Mouse (Mus musculus): ENCODE measurements at regions not wholly inside any gene's neighbourhood (a gene's known extent, or its start where the extent isn't known, plus 50 kb on each side); places are given as distances from the start of the nearest gene placed in this dataset.
A peak's percentile ranks its signal among the peaks of the same experiment; 100 is the strongest.
"Not testable (repeated sequence)": the region's sequence is repeated elsewhere in the genome, so short reads cannot be mapped to it uniquely, and the experiment has no call there.

GRCm38 (mm10) chr1:194426293-194426692 lies 191.7 kb upstream of the Plxna2 start:
- H3K4me2 ChIP-seq: no peak overlapping the region
- H3K27me3 ChIP-seq: no peaks in the 10 kb centered on the region
- 89% methylated on average over 6 of the region's 6 CpGs for WGBS
- no peaks in the 10 kb centered on the region for H3K36me3 ChIP-seq (replicated peaks)
- no peak overlapping the region for H3K27ac ChIP-seq
- H3K4me3 ChIP-seq (replicated peaks): no peak overlapping the region
- no peaks in the 10 kb centered on the region for H3K9me3 ChIP-seq
- no peaks in the 10 kb centered on the region for H3K4me1 ChIP-seq
- H3K9ac ChIP-seq: no peak overlapping the region
- no peak for ATAC-seq (ENCODE audit: low FRiP score)

DNA sequence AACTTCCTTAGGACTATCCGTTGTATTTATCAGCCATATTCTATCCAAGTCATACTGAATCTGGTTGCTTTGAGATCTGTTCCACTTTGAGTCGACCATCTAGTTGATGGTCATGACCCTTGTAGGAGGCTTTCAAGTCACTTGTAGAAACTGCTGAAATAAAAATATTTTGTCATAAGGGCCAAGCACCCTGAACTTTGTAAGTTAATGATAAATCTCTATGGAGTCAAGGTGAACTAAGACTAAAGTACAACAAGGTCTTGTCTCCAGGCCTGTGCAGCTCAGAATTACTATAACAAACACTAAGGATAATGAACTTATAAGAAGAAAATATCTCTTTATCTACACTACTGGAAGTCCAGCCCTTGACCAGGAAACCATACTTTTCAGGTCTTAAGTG lies 193.8 kb upstream of the Plxna2 start:
- 92% methylated on average over 2 of the region's 2 CpGs for WGBS
- no peak overlapping the region for H3K9ac ChIP-seq
- H3K27ac ChIP-seq: no peak overlapping the region
- no peak overlapping the region for H3K4me3 ChIP-seq (replicated peaks)
- no peaks in the 10 kb centered on the region for H3K4me1 ChIP-seq
- no peaks in the 10 kb centered on the region for H3K9me3 ChIP-seq
- no peak for ATAC-seq (ENCODE audit: low FRiP score)
- H3K27me3 ChIP-seq: no peaks in the 10 kb centered on the region
- H3K36me3 ChIP-seq (replicated peaks): no peaks in the 10 kb centered on the region
- H3K4me2 ChIP-seq: no peak overlapping the region

- 79% methylated on average over 5 of the region's 5 CpGs for WGBS
- no peaks in the 10 kb centered on the region for H3K9me3 ChIP-seq
- no peaks in the 10 kb centered on the region for H3K36me3 ChIP-seq (replicated peaks)
- H3K4me1 ChIP-seq: no peaks in the 10 kb centered on the region
- no peak overlapping the region for H3K4me3 ChIP-seq (replicated peaks)
- no peak overlapping the region for H3K9ac ChIP-seq
- ATAC-seq (ENCODE audit: low FRiP score): no peak
- H3K4me2 ChIP-seq: no peak overlapping the region
- H3K27ac ChIP-seq: no peak overlapping the region
- H3K27me3 ChIP-seq: no peaks in the 10 kb centered on the region
These were observed 205.8 kb upstream of the Plxna2 start for GRCm38 (mm10) chr1:194412193-194412592.

- H3K4me1 ChIP-seq: no peaks in the 10 kb centered on the region
- no peak overlapping the region for H3K4me3 ChIP-seq (replicated peaks)
- no peaks in the 10 kb centered on the region for H3K36me3 ChIP-seq (replicated peaks)
- H3K27ac ChIP-seq: no peak overlapping the region
- H3K4me2 ChIP-seq: no peak overlapping the region
- no peaks in the 10 kb centered on the region for H3K9me3 ChIP-seq
- no peaks in the 10 kb centered on the region for H3K27me3 ChIP-seq
- H3K9ac ChIP-seq: no peak overlapping the region
- WGBS: 87% methylated on average over 2 of the region's 2 CpGs
- ATAC-seq (ENCODE audit: low FRiP score): no peak
These were observed 206.2 kb upstream of the Plxna2 start for GRCm38 (mm10) chr1:194411788-194412187.

- Histone ChIP-seq H3K4me2 (no peak overlapping the region), H3K9ac (no peak overlapping the region), H3K36me3 (replicated peaks) (no peaks in the 10 kb centered on the region), H3K27me3 (no peaks in the 10 kb centered on the region), H3K4me1 (no peaks in the 10 kb centered on the region), H3K27ac (no peak overlapping the region), H3K9me3 (no peaks in the 10 kb centered on the region), H3K4me3 (replicated peaks) (no peak overlapping the region)
- ATAC-seq (ENCODE audit: low FRiP score): no peak
These were observed 218.7 kb upstream of the Plxna2 start for GRCm38 (mm10) chr1:194399281-194399680.

- peaks cover 3% of the 10 kb centered on the region; the same call in 1 of the 2 replicates for H3K4me1 ChIP-seq
- H3K4me2 ChIP-seq: no peak overlapping the region
- H3K36me3 ChIP-seq (replicated peaks): no peaks in the 10 kb centered on the region
- H3K27ac ChIP-seq: no peak overlapping the region
- no peak for ATAC-seq (ENCODE audit: low FRiP score)
- no peak overlapping the region for H3K4me3 ChIP-seq (replicated peaks)
- 87% methylated on average over 4 of the region's 4 CpGs for WGBS
- no peaks in the 10 kb centered on the region for H3K9me3 ChIP-seq
- no peaks in the 10 kb centered on the region for H3K27me3 ChIP-seq
- H3K9ac ChIP-seq: no peak overlapping the region
These were observed 221.1 kb upstream of the Plxna2 start for GRCm38 (mm10) chr1:194396754-194397460.

- no peaks in the 10 kb centered on the region for H3K36me3 ChIP-seq (replicated peaks)
- no peaks in the 10 kb centered on the region for H3K9me3 ChIP-seq
- ATAC-seq (ENCODE audit: low FRiP score): no peak
- peaks cover 3% of the 10 kb centered on the region; the same call in 1 of the 2 replicates for H3K4me1 ChIP-seq
- 51% methylated on average over 3 of the region's 3 CpGs for WGBS
- no peak overlapping the region for H3K4me3 ChIP-seq (replicated peaks)
- H3K9ac ChIP-seq: no peak overlapping the region
- no peak overlapping the region for H3K27ac ChIP-seq
- H3K4me2 ChIP-seq: no peak overlapping the region
- no peaks in the 10 kb centered on the region for H3K27me3 ChIP-seq
These were observed 224.3 kb upstream of the Plxna2 start for GRCm38 (mm10) chr1:194393720-194394119.

DNA sequence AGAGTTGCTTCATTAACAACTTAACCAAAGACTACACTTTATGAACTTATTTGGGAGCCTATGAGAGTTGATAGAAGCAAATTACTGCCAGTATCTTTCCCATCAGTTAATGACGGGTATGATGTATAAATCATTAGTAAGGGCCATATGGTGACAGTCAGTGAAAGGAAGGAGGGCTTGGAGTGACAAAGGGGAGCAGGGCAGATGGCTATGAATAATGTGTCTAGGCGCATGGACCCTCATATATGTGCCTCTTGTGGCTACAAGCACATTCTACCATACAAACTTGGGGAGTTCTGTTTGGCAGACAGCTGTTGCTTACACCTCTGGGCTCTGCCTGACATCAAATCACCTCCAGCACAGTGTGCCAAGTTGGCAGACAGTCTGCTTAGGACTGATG lies 227.8 kb upstream of the Plxna2 start:
- no peaks in the 10 kb centered on the region for H3K9me3 ChIP-seq
- no peak overlapping the region for H3K4me2 ChIP-seq
- peaks cover 3% of the 10 kb centered on the region; the same call in 1 of the 2 replicates for H3K4me1 ChIP-seq
- H3K27me3 ChIP-seq: no peaks in the 10 kb centered on the region
- WGBS: 61% methylated on average over 2 of the region's 2 CpGs
- H3K27ac ChIP-seq: no peak overlapping the region
- H3K9ac ChIP-seq: no peak overlapping the region
- no peak for ATAC-seq (ENCODE audit: low FRiP score)
- no peak overlapping the region for H3K4me3 ChIP-seq (replicated peaks)
- no peaks in the 10 kb centered on the region for H3K36me3 ChIP-seq (replicated peaks)

GRCm38 (mm10) chr1:194378135-194378534 lies 239.9 kb upstream of the Plxna2 start:
- H3K4me1 ChIP-seq: no peaks in the 10 kb centered on the region
- no peaks in the 10 kb centered on the region for H3K36me3 ChIP-seq (replicated peaks)
- 70% methylated on average over 1 of the region's 1 CpGs for WGBS

DNA sequence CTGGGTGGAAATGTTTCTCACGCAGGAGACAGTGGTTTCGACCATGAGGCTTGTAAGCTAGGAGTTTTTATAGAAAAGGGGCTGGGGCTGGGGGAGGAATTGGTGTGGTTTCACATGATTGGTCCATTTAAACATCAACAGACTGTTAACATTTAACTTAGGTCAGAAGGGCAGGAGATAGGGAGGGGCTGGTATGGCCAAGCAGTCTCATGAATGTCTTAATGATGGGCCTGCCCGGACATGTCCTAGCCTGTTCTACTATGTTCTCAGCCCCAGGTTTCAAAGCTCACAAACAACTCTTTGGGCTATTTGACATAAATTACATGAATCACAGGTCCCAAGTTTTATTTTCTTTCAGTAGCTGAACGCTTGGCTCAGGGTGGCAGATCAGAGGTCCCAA lies 244.5 kb upstream of the Plxna2 start:
- not testable (repeated sequence) for H3K27ac ChIP-seq; H3K4me1 ChIP-seq; H3K36me3 ChIP-seq (replicated peaks); H3K27me3 ChIP-seq; ATAC-seq (ENCODE audit: low FRiP score); H3K9ac ChIP-seq; H3K9me3 ChIP-seq; H3K4me3 ChIP-seq (replicated peaks); H3K4me2 ChIP-seq
- 95% methylated on average over 4 of the region's 4 CpGs for WGBS

More at GRCm38 (mm10) chr1:194378135-194378534, 239.9 kb upstream of the Plxna2 start:
- Histone ChIP-seq H3K4me2 (no peak overlapping the region), H3K27me3 (no peaks in the 10 kb centered on the region), H3K9me3 (no peaks in the 10 kb centered on the region), H3K27ac (no peak overlapping the region), H3K9ac (no peak overlapping the region), H3K4me3 (replicated peaks) (no peak overlapping the region)
- ATAC-seq (ENCODE audit: low FRiP score): no peak

- H3K27ac ChIP-seq: no peak overlapping the region
- 86% methylated on average over 5 of the region's 5 CpGs for WGBS
- no peak for ATAC-seq (ENCODE audit: low FRiP score)
These were observed 254.1 kb upstream of the Plxna2 start for GRCm38 (mm10) chr1:194363917-194364316.

DNA sequence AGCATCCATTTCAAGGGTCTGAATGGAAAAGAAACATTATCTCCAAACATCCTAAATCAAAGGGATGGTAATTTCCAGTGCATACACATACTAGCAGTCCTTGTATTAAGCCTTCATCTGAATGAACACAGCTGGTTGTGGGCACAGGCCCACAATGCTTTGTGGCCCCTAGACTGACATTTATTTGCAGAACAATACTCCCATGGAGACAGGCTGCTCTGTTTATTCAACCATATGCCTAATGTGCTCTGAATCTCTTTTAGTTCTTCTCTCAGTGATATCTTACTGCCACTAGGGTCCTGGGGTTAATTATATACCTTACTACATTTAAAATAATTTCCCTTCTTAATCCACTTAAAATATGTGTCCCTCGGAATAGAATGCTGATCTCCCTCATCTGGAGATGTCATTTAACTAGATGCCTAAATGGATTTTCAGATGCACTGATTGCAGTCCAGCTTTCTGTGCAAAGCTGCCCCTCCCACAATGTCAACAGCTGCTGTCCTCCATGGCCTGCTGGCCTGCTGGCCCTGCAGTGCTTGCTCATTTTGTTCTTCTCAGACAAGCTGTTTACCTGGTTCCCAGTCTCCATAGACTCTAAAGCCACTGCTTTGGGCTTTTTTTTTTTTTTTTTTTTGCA lies 254.8 kb upstream of the Plxna2 start:
- Histone ChIP-seq H3K9ac (no peak overlapping the region), H3K27ac (no peak overlapping the region), H3K4me2 (no peak overlapping the region), H3K4me1 (peaks cover 10% of the 10 kb centered on the region), H3K9me3 (no peaks in the 10 kb centered on the region), H3K36me3 (replicated peaks) (no peaks in the 10 kb centered on the region), H3K4me3 (replicated peaks) (no peak overlapping the region), H3K27me3 (no peaks in the 10 kb centered on the region)
- ATAC-seq (ENCODE audit: low FRiP score): peak; percentile 81
- WGBS: 3% methylated on average over 1 of the region's 1 CpGs

More at GRCm38 (mm10) chr1:194363917-194364316, 254.1 kb upstream of the Plxna2 start:
- peaks cover 10% of the 10 kb centered on the region for H3K4me1 ChIP-seq
- H3K4me2 ChIP-seq: no peak overlapping the region
- no peaks in the 10 kb centered on the region for H3K9me3 ChIP-seq
- no peaks in the 10 kb centered on the region for H3K27me3 ChIP-seq
- no peaks in the 10 kb centered on the region for H3K36me3 ChIP-seq (replicated peaks)
- no peak overlapping the region for H3K4me3 ChIP-seq (replicated peaks)
- H3K9ac ChIP-seq: no peak overlapping the region

DNA sequence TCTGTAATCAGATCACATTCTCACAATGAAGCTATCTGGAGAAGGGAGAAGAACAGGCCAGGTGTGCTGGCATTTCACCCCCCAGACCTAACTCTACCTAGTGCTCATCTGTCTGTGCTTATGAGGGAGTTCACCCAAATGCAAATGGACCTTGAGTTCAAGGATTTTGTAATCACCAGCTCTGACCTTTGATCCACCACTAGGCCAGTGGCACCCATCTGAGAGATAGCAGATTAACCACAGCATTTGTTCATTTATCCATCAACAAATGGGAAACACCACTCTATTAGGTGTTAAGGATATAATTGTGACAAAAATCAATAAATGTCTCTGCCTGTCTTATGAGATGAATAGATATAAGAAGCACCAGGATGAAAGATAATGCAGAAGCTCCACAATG lies 255.7 kb upstream of the Plxna2 start:
- Histone ChIP-seq H3K27me3 (no peaks in the 10 kb centered on the region), H3K27ac (no peak overlapping the region)

More for the DNA sequence above, 255.7 kb upstream of the Plxna2 start:
- no peak overlapping the region for H3K4me3 ChIP-seq (replicated peaks)
- H3K9ac ChIP-seq: no peak overlapping the region
- H3K4me1 ChIP-seq: peaks cover 10% of the 10 kb centered on the region
- H3K9me3 ChIP-seq: no peaks in the 10 kb centered on the region
- H3K4me2 ChIP-seq: no peak overlapping the region
- no peaks in the 10 kb centered on the region for H3K36me3 ChIP-seq (replicated peaks)
- no peak for ATAC-seq (ENCODE audit: low FRiP score)

All from forebrain, embryonic 12.5 days (tissue).